Mouse (Mus musculus): ENCODE data around the gene Tacc2. TPM values are rescaled to one million over a fixed set of nuclear protein-coding genes. Genes with fewer than 3 reads are reported as not detected.

Tacc2 gene
- polyA plus RNA-seq, 1 experiment from 2014 or later: 68.7 TPM

GRCm38 (mm10) chr7:130785923-130786575, 208.8 kb downstream of the Tacc2 start:
- Histone ChIP-seq H3K9ac (no peak overlapping the region), H3K27ac (no peak overlapping the region), H3K4me3 (no peak overlapping the region), H3K4me2 (no peak overlapping the region), H3K9me3 (no peaks in the 10 kb centered on the region), H3K4me1 (no peaks in the 10 kb centered on the region), H3K27me3 (replicated peaks) (no peaks in the 10 kb centered on the region), H3K36me3 (replicated peaks) (no peaks in the 10 kb centered on the region)
- no peak for ATAC-seq (replicated peaks)
- 86% methylated on average over 12 of the region's 12 CpGs for WGBS

GRCm38 (mm10) chr7:130786708-130787107, 209.5 kb downstream of the Tacc2 start:
- no peak overlapping the region for H3K9ac ChIP-seq

GRCm38 (mm10) chr7:130787537-130787936, 210.3 kb downstream of the Tacc2 start:
- H3K4me1 ChIP-seq: no peaks in the 10 kb centered on the region
- H3K9me3 ChIP-seq: no peaks in the 10 kb centered on the region
- WGBS: 91% methylated on average over 4 of the region's 4 CpGs
- no peak overlapping the region for H3K4me3 ChIP-seq
- no peak for ATAC-seq (replicated peaks)
- H3K36me3 ChIP-seq (replicated peaks): no peaks in the 10 kb centered on the region
- H3K4me2 ChIP-seq: no peak overlapping the region
- H3K27ac ChIP-seq: no peak overlapping the region
- H3K9ac ChIP-seq: no peak overlapping the region
- H3K27me3 ChIP-seq (replicated peaks): no peaks in the 10 kb centered on the region

More at GRCm38 (mm10) chr7:130786708-130787107, 209.5 kb downstream of the Tacc2 start:
- Histone ChIP-seq H3K27me3 (replicated peaks) (no peaks in the 10 kb centered on the region), H3K27ac (no peak overlapping the region), H3K4me1 (no peaks in the 10 kb centered on the region), H3K4me3 (no peak overlapping the region), H3K9me3 (no peaks in the 10 kb centered on the region), H3K36me3 (replicated peaks) (no peaks in the 10 kb centered on the region), H3K4me2 (no peak overlapping the region)
- WGBS: 73% methylated on average over 5 of the region's 5 CpGs
- ATAC-seq (replicated peaks): no peak

- no peak overlapping the region for H3K4me2 ChIP-seq
- H3K9ac ChIP-seq: no peak overlapping the region
- H3K27me3 ChIP-seq (replicated peaks): no peaks in the 10 kb centered on the region
- H3K4me1 ChIP-seq: no peaks in the 10 kb centered on the region
- no peak for ATAC-seq (replicated peaks)
- no peak overlapping the region for H3K27ac ChIP-seq
- 94% methylated on average over 3 of the region's 3 CpGs for WGBS
- no peaks in the 10 kb centered on the region for H3K36me3 ChIP-seq (replicated peaks)
- no peak overlapping the region for H3K4me3 ChIP-seq
- H3K9me3 ChIP-seq: no peaks in the 10 kb centered on the region
These were observed 211.7 kb downstream of the Tacc2 start for GRCm38 (mm10) chr7:130788950-130789349.

- H3K36me3 ChIP-seq (replicated peaks): no peaks in the 10 kb centered on the region
- H3K9ac ChIP-seq: no peak overlapping the region
- no peaks in the 10 kb centered on the region for H3K27me3 ChIP-seq (replicated peaks)
- H3K4me2 ChIP-seq: no peak overlapping the region
- no peak overlapping the region for H3K27ac ChIP-seq
- no peaks in the 10 kb centered on the region for H3K4me1 ChIP-seq
- H3K4me3 ChIP-seq: no peak overlapping the region
- no peaks in the 10 kb centered on the region for H3K9me3 ChIP-seq
- 81% methylated on average over 7 of the region's 7 CpGs for WGBS
- ATAC-seq (replicated peaks): no peak
These were observed 212.2 kb downstream of the Tacc2 start for GRCm38 (mm10) chr7:130789456-130789855.

- Histone ChIP-seq H3K9me3 (no peaks in the 10 kb centered on the region), H3K27ac (no peak overlapping the region), H3K36me3 (replicated peaks) (no peaks in the 10 kb centered on the region), H3K27me3 (replicated peaks) (no peaks in the 10 kb centered on the region), H3K4me1 (no peaks in the 10 kb centered on the region), H3K9ac (no peak overlapping the region), H3K4me2 (no peak overlapping the region), H3K4me3 (no peak overlapping the region)
- 87% methylated on average over 9 of the region's 9 CpGs for WGBS
- ATAC-seq (replicated peaks): no peak
These were observed 216.4 kb downstream of the Tacc2 start for GRCm38 (mm10) chr7:130793671-130794070.

- H3K4me2 ChIP-seq: no peak overlapping the region
- 66% methylated on average over 8 of the region's 8 CpGs for WGBS
- no peak overlapping the region for H3K27ac ChIP-seq
- no peaks in the 10 kb centered on the region for H3K36me3 ChIP-seq (replicated peaks)
- ATAC-seq (replicated peaks): no peak
- no peaks in the 10 kb centered on the region for H3K9me3 ChIP-seq
- no peaks in the 10 kb centered on the region for H3K27me3 ChIP-seq (replicated peaks)
- no peak overlapping the region for H3K9ac ChIP-seq
- H3K4me3 ChIP-seq: no peak overlapping the region
- no peaks in the 10 kb centered on the region for H3K4me1 ChIP-seq
These were observed 219.5 kb downstream of the Tacc2 start for GRCm38 (mm10) chr7:130796786-130797185.

- WGBS: 90% methylated on average over 6 of the region's 6 CpGs
- Histone ChIP-seq H3K27ac (no peak overlapping the region), H3K36me3 (replicated peaks) (no peaks in the 10 kb centered on the region), H3K9ac (no peak overlapping the region), H3K4me3 (no peak overlapping the region), H3K4me2 (no peak overlapping the region), H3K4me1 (no peaks in the 10 kb centered on the region), H3K9me3 (no peaks in the 10 kb centered on the region), H3K27me3 (replicated peaks) (no peaks in the 10 kb centered on the region)
- no peak for ATAC-seq (replicated peaks)
These were observed 220.3 kb downstream of the Tacc2 start for GRCm38 (mm10) chr7:130797524-130797923.

GRCm38 (mm10) chr7:130799418-130799817, 222.2 kb downstream of the Tacc2 start:
- no peak for ATAC-seq (replicated peaks)
- H3K27me3 ChIP-seq (replicated peaks): no peaks in the 10 kb centered on the region
- no peaks in the 10 kb centered on the region for H3K9me3 ChIP-seq
- H3K9ac ChIP-seq: no peak overlapping the region
- no peaks in the 10 kb centered on the region for H3K36me3 ChIP-seq (replicated peaks)
- WGBS: 95% methylated on average over 10 of the region's 10 CpGs
- H3K4me2 ChIP-seq: no peak overlapping the region
- H3K4me1 ChIP-seq: no peaks in the 10 kb centered on the region
- no peak overlapping the region for H3K27ac ChIP-seq
- H3K4me3 ChIP-seq: no peak overlapping the region

GRCm38 (mm10) chr7:130800681-130801080, 223.4 kb downstream of the Tacc2 start:
- WGBS: 75% methylated on average over 4 of the region's 4 CpGs
- Histone ChIP-seq H3K27me3 (replicated peaks) (no peaks in the 10 kb centered on the region), H3K9me3 (no peaks in the 10 kb centered on the region), H3K9ac (no peak overlapping the region), H3K4me2 (no peak overlapping the region), H3K4me1 (no peaks in the 10 kb centered on the region), H3K4me3 (no peak overlapping the region), H3K27ac (no peak overlapping the region), H3K36me3 (replicated peaks) (no peaks in the 10 kb centered on the region)
- no peak for ATAC-seq (replicated peaks)

- Histone ChIP-seq H3K4me3 (no peak overlapping the region), H3K4me2 (no peak overlapping the region), H3K4me1 (no peaks in the 10 kb centered on the region), H3K27me3 (replicated peaks) (no peaks in the 10 kb centered on the region), H3K36me3 (replicated peaks) (no peaks in the 10 kb centered on the region), H3K9ac (no peak overlapping the region), H3K9me3 (no peaks in the 10 kb centered on the region), H3K27ac (no peak overlapping the region)
- WGBS: 95% methylated on average over 4 of the region's 4 CpGs
- ATAC-seq (replicated peaks): no peak
These were observed 224.6 kb downstream of the Tacc2 start for GRCm38 (mm10) chr7:130801811-130802210.

- H3K27ac ChIP-seq: no peak overlapping the region
- H3K4me2 ChIP-seq: no peak overlapping the region
- no peaks in the 10 kb centered on the region for H3K36me3 ChIP-seq (replicated peaks)
- 58% methylated on average over 8 of the region's 8 CpGs for WGBS
- H3K4me3 ChIP-seq: no peak overlapping the region
- no peaks in the 10 kb centered on the region for H3K9me3 ChIP-seq
- ATAC-seq (replicated peaks): no peak
- no peaks in the 10 kb centered on the region for H3K27me3 ChIP-seq (replicated peaks)
- no peaks in the 10 kb centered on the region for H3K4me1 ChIP-seq
- no peak overlapping the region for H3K9ac ChIP-seq
These were observed 226.1 kb downstream of the Tacc2 start for GRCm38 (mm10) chr7:130803251-130803825.

- Histone ChIP-seq H3K9ac (no peak overlapping the region), H3K4me1 (no peaks in the 10 kb centered on the region), H3K9me3 (no peaks in the 10 kb centered on the region), H3K36me3 (replicated peaks) (no peaks in the 10 kb centered on the region), H3K27ac (no peak overlapping the region), H3K27me3 (replicated peaks) (no peaks in the 10 kb centered on the region), H3K4me3 (no peak overlapping the region), H3K4me2 (no peak overlapping the region)
- ATAC-seq (replicated peaks): no peak
- 72% methylated on average over 5 of the region's 5 CpGs for WGBS
These were observed 227.8 kb downstream of the Tacc2 start for GRCm38 (mm10) chr7:130804991-130805390.

All from midbrain, embryonic 15.5 days (tissue).